Mouse (Mus musculus): ENCODE measurements around the gene Klrg2. TPM values are rescaled to one million over a fixed set of nuclear protein-coding genes. Genes with fewer than 3 reads are reported as not detected.
"Not testable (repeated sequence)": the region's sequence is repeated elsewhere in the genome, so short reads cannot be mapped to it uniquely, and the experiment has no call there.

Gene Klrg2
- polyA plus RNA-seq (2016; fragmentation: Nextera tagmentation; extraction: Ambion mirVana) = 0.34 and 0.61 TPM in 2 replicates

DNA sequence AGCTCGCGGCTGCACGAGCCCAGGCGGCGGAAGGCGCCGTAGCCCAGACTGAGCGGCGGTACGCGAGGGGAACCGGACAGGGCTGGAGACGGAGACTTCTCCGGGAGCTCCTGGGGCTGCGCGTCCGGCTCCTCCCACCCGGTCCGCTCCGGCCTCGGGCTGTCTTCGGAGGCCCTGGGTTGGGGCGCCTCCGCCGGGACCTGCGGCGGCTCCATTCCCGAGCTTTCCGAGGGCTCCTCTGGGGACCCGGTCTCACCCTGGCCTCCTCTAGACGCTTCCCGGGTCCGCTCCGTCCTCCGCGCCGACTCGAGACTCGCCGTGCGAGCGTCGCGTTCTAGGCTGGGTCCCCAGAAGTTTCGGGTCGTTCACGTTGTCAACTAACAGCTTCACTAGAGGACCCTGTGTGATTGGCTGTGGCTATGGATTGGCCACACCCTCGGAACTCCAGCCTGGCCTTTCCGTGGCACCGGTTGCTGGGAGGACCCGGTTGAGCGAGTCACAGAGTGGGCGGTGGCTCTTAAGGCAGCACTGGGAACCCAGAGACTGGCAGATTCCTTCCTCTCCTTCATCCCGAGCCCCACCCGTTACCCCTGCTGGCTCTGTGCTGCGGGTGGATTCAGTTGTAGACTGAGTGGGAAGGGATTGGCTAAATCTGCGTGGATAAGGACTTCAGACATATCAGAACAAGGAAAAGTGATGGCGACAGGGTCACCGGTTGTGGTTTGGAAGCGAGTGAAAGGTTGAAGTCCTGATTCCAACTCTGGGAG lies at the start of gene Klrg2:
Gene Klrg2 (minus strand): TSS at position 391 of the 767 bp plus-strand sequence.
- H3K4me2 ChIP-seq (replicated peaks) = peak within 1 kb of the TSS; percentile 99
- ATAC-seq (ENCODE audit: insufficient number of reproducible peaks, insufficient read depth, low FRiP score, low TSS enrichment) = peak; percentile 79
- H3K27me3 ChIP-seq = peaks cover 79% of the 10 kb centered on the region
- no peaks in the 10 kb centered on the region; the same call in 1 of the 2 replicates for H3K36me3 ChIP-seq
- H3K9ac ChIP-seq = peak within 1 kb of the TSS; percentile 59
- H3K27ac ChIP-seq = no peak within 1 kb of the TSS
- 2% methylated on average over 60 of the region's 60 CpGs for WGBS
- peak within 1 kb of the TSS; percentile 50 for H3K4me3 ChIP-seq
- peaks cover 15% of the 10 kb centered on the region for H3K4me1 ChIP-seq
- H3K9me3 ChIP-seq = no peaks in the 10 kb centered on the region

DNA sequence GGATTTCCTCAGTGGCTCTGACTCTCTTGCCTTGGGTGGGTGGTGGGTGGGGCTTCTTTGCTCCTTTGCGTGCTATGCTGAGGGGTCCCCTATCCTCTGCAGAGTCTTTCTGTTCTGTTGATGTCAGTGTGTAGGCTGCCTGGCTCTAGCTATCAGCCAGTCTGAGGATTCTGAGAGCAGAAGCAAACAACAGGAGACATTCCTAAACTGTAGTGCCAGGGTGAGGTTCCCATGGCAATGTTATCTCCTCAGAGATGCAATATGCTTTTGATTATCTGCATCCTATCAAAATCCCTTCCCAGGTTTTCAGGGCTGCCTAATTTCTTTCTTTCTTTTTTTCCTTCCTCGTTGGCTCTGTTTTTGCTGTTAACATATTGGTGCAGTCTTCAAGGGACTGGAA lies 45.5 kb upstream of the Klrg2 start:
- no peak overlapping the region for H3K9ac ChIP-seq
- no peak overlapping the region for H3K4me3 ChIP-seq
- no peaks in the 10 kb centered on the region for H3K27me3 ChIP-seq
- no peaks in the 10 kb centered on the region for H3K9me3 ChIP-seq
- H3K4me1 ChIP-seq = no peaks in the 10 kb centered on the region
- 0 out of 2 replicates have a peak, but pooled peaks cover 2% of the 10 kb centered on the region for H3K36me3 ChIP-seq
- WGBS = 49% methylated on average over 2 of the region's 2 CpGs
- ATAC-seq (ENCODE audit: insufficient number of reproducible peaks, insufficient read depth, low FRiP score, low TSS enrichment) = no peak
- no peak overlapping the region for H3K27ac ChIP-seq
- no peak overlapping the region for H3K4me2 ChIP-seq (replicated peaks)

DNA sequence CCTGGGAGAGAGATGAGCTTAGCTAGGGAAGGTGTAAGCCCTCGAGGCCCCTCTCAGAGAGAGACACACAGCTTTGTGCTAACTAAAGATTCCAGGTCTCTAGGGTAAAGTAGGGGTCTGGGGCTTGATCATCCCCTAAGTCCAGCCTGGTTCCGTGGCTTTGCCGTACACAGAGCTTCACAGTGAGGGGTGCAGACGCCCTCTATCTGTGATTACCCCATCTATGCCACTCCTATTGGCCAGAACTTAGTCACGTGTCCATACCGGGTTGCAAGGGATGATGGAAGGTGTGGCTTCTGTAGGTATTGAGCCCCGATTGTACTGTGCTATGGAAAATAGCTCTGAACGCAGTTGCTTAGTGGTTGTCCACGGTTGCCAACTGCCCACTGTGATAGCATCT lies 40.6 kb upstream of the Klrg2 start:
- no peak overlapping the region for H3K4me3 ChIP-seq
- H3K4me2 ChIP-seq (replicated peaks) = no peak overlapping the region
- WGBS = 76% methylated on average over 9 of the region's 9 CpGs
- no peak overlapping the region for H3K9ac ChIP-seq
- H3K9me3 ChIP-seq = no peaks in the 10 kb centered on the region
- no peak for ATAC-seq (ENCODE audit: insufficient number of reproducible peaks, insufficient read depth, low FRiP score, low TSS enrichment)
- no peaks in the 10 kb centered on the region for H3K4me1 ChIP-seq
- H3K27ac ChIP-seq = no peak overlapping the region
- H3K36me3 ChIP-seq = no peaks in the 10 kb centered on the region
- H3K27me3 ChIP-seq = no peaks in the 10 kb centered on the region

DNA sequence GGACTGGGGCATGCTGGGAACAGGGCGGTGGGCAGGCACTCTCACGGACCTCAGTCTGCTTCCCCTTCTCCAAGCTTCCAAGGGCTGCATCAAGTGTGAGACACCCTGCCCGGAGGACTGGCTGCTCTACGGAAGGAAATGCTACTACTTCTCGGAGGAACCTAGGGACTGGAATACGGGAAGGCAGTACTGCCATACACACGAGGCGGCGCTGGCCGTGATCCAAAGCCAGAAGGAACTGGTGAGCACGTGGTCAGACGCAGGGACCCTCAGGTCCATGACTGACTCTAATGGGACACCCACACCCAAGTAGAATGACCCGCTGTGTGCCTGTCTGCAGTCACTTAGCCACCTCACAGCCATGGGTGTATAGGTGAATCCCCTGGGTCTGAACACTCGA lies 39.7 kb upstream of the Klrg2 start:
- no peak overlapping the region for H3K27ac ChIP-seq
- H3K4me1 ChIP-seq = no peaks in the 10 kb centered on the region
- no peaks in the 10 kb centered on the region for H3K36me3 ChIP-seq
- H3K9me3 ChIP-seq = no peaks in the 10 kb centered on the region
- H3K4me2 ChIP-seq (replicated peaks) = no peak overlapping the region
- H3K4me3 ChIP-seq = no peak overlapping the region
- H3K27me3 ChIP-seq = no peaks in the 10 kb centered on the region
- ATAC-seq (ENCODE audit: insufficient number of reproducible peaks, insufficient read depth, low FRiP score, low TSS enrichment) = no peak
- 79% methylated on average over 14 of the region's 14 CpGs for WGBS
- no peak overlapping the region for H3K9ac ChIP-seq

DNA sequence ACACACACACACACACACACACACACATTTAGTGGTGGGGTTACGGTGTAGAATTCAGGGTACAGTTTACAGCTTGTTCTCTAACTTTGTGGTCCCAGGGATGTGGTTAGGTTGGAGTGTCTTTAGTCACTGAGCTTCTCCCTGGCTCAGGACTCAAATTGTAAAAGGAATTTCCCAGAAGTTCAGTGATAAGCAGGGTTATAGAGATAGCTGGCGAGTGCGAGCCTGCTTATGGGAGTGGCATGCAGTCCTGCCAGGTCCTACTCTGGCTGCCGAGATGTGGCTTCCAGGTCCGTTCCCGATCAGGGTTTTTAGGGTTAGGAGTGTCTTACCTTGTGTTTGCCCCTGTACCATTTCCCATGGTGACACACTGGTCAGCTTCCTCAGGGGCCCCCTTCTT lies 39.2 kb upstream of the Klrg2 start:
- Histone ChIP-seq H3K9me3 (no peaks in the 10 kb centered on the region), H3K36me3 (no peaks in the 10 kb centered on the region), H3K4me1 (no peaks in the 10 kb centered on the region), H3K9ac (0 out of 2 replicates have a peak overlapping the region, but pooled peaks have one; percentile 10), H3K4me2 (replicated peaks) (no peak overlapping the region), H3K27ac (no peak overlapping the region), H3K27me3 (no peaks in the 10 kb centered on the region), H3K4me3 (no peak overlapping the region)
- 85% methylated on average over 6 of the region's 6 CpGs for WGBS
- no peak for ATAC-seq (ENCODE audit: insufficient number of reproducible peaks, insufficient read depth, low FRiP score, low TSS enrichment)

DNA sequence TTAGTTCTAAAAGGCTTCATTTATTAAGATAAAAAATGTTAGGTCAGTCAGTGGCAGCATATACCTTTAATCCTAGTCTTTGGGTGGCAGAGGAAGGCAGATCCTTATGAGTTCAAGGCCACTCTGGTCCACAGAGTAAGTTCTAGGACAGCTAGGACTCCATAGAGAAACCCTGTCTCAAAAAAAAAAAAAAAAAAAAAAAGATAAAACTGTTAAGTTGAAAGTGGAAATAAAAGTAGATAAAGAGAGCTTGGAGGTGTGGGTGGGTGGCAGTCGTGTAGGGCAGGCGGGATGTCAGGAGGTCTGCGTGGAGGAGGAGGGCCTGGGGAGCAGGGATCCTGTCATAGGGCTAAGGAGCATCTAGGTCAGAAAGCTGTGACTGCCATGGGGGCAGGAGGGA lies 35.0 kb upstream of the Klrg2 start:
- no peaks in the 10 kb centered on the region for H3K27me3 ChIP-seq
- H3K9me3 ChIP-seq = no peaks in the 10 kb centered on the region
- H3K36me3 ChIP-seq = no peaks in the 10 kb centered on the region
- H3K4me3 ChIP-seq = no peak overlapping the region
- no peak overlapping the region for H3K9ac ChIP-seq
- no peaks in the 10 kb centered on the region for H3K4me1 ChIP-seq
- ATAC-seq (ENCODE audit: insufficient number of reproducible peaks, insufficient read depth, low FRiP score, low TSS enrichment) = no peak
- WGBS = 89% methylated on average over 3 of the region's 3 CpGs
- no peak overlapping the region for H3K27ac ChIP-seq
- H3K4me2 ChIP-seq (replicated peaks) = no peak overlapping the region

DNA sequence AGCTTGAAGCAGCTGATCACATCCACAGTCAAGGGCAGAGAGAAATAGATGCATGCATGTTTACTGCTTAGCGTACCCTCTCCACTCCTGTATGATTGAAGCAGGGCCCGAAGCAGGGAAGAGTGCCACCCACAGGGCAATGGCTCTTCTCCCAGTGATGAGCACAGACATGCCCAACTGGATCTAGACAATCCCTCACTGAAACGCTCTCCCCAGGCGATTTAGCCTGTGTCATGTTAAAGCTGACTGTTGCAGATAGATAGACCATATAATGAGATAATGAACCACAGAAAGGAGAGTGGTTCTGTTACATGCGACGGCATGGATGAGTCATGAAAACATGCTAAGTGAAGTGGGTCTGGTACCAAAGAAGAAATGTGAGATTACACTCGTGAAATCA lies 34.2 kb upstream of the Klrg2 start:
- WGBS = 68% methylated on average over 7 of the region's 7 CpGs
- Histone ChIP-seq H3K9me3 (no peaks in the 10 kb centered on the region), H3K36me3 (no peaks in the 10 kb centered on the region), H3K9ac (no peak overlapping the region), H3K4me1 (no peaks in the 10 kb centered on the region), H3K4me2 (replicated peaks) (no peak overlapping the region), H3K27ac (no peak overlapping the region), H3K27me3 (no peaks in the 10 kb centered on the region), H3K4me3 (no peak overlapping the region)
- ATAC-seq (ENCODE audit: insufficient number of reproducible peaks, insufficient read depth, low FRiP score, low TSS enrichment) = no peak

DNA sequence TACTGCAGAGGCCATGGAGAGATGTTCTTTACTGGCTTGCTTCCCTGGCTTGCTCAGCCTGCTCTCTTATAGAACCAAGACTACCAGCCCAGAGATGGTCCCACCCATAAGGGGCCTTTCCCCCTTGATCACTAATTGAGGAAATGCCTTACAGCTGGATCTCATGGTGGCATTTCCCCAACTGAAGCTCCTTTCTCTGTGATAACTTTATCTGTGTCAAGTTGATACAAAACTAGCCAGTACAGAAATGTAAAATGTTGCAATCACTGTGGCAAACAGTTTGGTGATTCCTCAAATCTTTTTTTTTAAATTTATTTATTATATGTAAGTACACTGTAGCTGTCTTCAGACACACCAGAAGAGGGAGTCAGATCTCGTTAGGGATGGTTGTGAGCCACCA lies 33.4 kb upstream of the Klrg2 start:
- not testable (repeated sequence) for H3K36me3 ChIP-seq; H3K4me1 ChIP-seq; H3K4me2 ChIP-seq (replicated peaks); H3K9ac ChIP-seq; H3K9me3 ChIP-seq; H3K27ac ChIP-seq; H3K4me3 ChIP-seq; H3K27me3 ChIP-seq; ATAC-seq (ENCODE audit: insufficient number of reproducible peaks, insufficient read depth, low FRiP score, low TSS enrichment)
- 73% methylated on average over 1 of the region's 1 CpGs for WGBS

DNA sequence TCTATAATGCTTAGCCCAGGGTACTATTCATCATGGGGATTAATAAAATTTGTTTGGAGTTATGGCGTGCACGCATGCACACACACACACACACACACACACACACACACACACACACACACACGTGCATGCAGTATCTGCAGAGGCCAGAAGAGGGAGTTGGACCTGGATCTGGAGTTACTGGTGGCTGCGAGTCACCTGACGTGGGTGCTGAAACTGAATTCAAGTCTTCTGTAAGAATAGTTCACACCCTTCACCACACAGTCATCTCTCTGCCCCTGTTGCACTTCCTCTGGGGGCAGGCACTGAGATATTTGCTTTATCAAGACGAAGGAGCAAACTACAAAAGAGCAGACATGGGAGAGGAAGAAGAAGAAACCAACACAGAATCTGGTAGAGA lies 32.5 kb upstream of the Klrg2 start:
- Histone ChIP-seq H3K36me3 (no peaks in the 10 kb centered on the region), H3K4me2 (replicated peaks) (no peak overlapping the region), H3K27ac (no peak overlapping the region), H3K4me3 (no peak overlapping the region), H3K9me3 (no peaks in the 10 kb centered on the region), H3K4me1 (no peaks in the 10 kb centered on the region), H3K9ac (no peak overlapping the region), H3K27me3 (peaks cover 14% of the 10 kb centered on the region; the same call in 1 of the 2 replicates)
- 60% methylated on average over 4 of the region's 6 CpGs for WGBS
- ATAC-seq (ENCODE audit: insufficient number of reproducible peaks, insufficient read depth, low FRiP score, low TSS enrichment) = no peak

DNA sequence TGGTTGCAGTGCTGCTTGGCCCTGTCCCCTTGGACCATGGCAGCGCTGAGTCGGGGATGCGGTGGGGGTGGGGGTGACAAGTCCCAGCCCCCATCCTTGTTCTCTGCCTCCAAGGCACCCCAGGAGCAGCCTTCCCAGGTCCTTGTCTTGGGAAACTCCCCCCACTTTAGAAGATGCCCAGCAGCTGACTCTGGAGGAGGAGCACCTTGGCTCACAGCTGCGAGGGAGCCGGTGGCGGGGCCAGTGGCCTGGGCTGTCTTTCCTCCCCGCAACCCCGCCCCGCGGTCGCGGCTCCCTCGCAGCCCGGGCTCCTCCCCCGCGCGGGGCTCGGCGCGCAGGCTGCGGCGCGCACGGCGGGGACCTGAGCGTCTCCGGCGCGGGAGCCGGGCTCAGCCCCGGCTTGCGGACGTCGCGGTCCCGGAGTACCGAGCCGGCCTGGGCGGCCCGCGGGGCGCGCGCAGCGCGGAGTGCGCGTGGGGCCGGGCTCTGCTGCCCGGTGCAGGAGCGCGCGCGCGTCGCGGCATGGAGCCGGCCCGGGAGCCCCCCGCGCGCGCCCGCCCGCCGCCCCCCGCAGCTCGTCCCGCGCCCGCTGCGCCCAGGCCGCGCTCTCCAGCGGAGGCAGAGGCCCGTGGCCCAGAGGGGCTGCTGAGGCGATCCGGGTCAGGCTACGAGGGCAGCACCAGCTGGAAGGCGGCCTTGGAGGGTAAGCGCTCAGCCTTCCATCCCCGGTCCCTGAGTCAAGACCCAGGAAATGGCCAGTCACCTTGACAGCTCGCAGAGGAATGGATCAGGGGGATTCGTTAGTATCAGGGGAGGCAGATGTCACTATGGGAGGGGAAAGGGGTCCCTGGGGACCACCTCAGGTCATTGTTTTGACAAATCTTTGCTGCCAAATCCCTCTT lies 25.9 kb upstream of the Klrg2 start, which contains the start of gene Clec2l:
Gene Clec2l (plus strand): TSS at position 356 of the 902 bp plus-strand sequence.
- no peaks in the 10 kb centered on the region for H3K9me3 ChIP-seq
- H3K9ac ChIP-seq = peak within 1 kb of the TSS; percentile 71
- WGBS = under 1% methylated on average over 63 of the region's 84 CpGs
- H3K4me1 ChIP-seq = no peaks in the 10 kb centered on the region
- H3K27ac ChIP-seq = no peak within 1 kb of the TSS
- peak; percentile 60 for ATAC-seq (ENCODE audit: insufficient number of reproducible peaks, insufficient read depth, low FRiP score, low TSS enrichment)
- H3K4me2 ChIP-seq (replicated peaks) = peak within 1 kb of the TSS; percentile 92
- H3K27me3 ChIP-seq = peaks cover 39% of the 10 kb centered on the region; the same call in 1 of the 2 replicates
- H3K4me3 ChIP-seq = peak within 1 kb of the TSS; percentile 61
- no peaks in the 10 kb centered on the region for H3K36me3 ChIP-seq

DNA sequence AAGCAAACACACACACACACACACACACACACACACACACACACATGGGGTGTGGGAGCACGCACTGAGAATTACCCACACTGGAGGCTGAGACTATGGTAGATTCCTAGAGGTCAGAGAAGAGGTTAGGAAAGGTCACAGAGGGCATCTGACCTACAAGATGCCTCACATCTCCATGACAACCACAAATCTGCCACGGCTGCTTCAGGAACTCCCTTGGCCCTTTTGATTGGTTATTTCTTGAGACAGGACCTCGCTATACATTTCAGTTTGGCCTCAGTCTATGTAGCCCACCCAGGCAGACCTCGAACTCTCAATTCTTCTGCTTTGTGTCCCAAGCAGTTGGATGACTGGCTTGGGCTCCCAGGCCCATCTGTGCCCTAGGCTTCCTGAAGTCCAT lies 24.6 kb upstream of the Klrg2 start:
- H3K9ac ChIP-seq = no peak overlapping the region
- no peak overlapping the region for H3K27ac ChIP-seq
- H3K27me3 ChIP-seq = peaks cover 39% of the 10 kb centered on the region; the same call in 1 of the 2 replicates
- no peak overlapping the region for H3K4me2 ChIP-seq (replicated peaks)
- no peaks in the 10 kb centered on the region for H3K9me3 ChIP-seq
- WGBS = 30% methylated on average over 4 of the region's 4 CpGs
- no peak for ATAC-seq (ENCODE audit: insufficient number of reproducible peaks, insufficient read depth, low FRiP score, low TSS enrichment)
- no peaks in the 10 kb centered on the region for H3K36me3 ChIP-seq
- no peaks in the 10 kb centered on the region for H3K4me1 ChIP-seq
- no peak overlapping the region for H3K4me3 ChIP-seq

Data from embryonic facial prominence, embryonic 12.5 days (tissue).